Mouse (Mus musculus): ENCODE data around the gene Slco6c1. TPM values are rescaled to one million over a fixed set of nuclear protein-coding genes. Genes with fewer than 3 reads are reported as not detected.

The Slco6c1 gene
- not detected in 2 replicates for polyA plus RNA-seq (2015; fragmentation: Nextera tagmentation; extraction: Ambion mirVana)

DNA sequence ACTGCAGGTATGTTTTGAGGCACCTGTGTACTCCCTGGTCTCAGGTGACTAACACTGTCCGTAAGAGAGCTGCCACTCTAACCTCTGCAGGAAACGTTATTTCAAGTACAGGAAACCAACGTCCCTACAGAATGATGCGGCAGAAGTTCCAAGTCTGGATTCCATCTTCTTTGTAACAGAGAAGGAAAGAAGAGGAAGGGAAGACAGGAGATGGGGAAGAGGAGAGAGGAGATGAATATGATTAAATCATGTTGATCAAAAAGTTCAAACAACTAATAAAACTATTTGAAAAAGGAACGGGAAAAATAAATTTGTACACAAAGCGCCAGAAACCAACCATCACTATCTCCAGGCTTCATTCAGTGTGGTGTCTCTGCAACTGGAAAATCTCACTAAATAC is at the start of gene Slco6c1:
Slco6c1 (minus strand) TSS at position 101 of the 400 bp plus-strand sequence.
- TF ChIP-seq CTCF (IDR thresholded peaks at IDR 0.05) (no peak), EP300 (IDR thresholded peaks at IDR 0.05) (no peak)

DNA sequence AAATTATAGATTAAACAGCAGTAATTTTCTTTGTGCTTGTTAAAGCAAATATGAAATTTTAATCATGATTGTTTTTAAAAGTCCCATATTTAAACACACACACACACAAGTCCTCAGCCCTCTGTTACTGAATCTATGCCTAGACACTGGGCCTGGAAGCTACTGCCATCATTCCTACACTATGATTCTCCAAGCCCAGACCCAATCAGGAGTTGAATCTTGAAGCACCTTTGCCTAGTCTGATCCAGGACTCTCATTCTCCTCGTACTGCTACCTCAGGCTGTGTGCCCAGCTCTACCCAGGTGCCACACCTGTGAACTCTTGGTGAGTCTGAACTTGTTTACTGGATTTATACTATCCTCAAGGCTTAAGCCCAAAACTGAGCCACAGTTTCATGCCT is 89.1 kb downstream of the Slco6c1 start:
- H3K9ac ChIP-seq (replicated peaks; ENCODE audit: low read depth), result no peak overlapping the region
- ATAC-seq, result no peak
- 29% methylated on average over 1 of the region's 1 CpGs for WGBS

More for the DNA sequence above, at the start of gene Slco6c1:
- no peak within 1 kb of the TSS for H3K4me3 ChIP-seq (ENCODE audit: low read depth, low read length)
- no peak within 1 kb of the TSS for H3K27ac ChIP-seq (ENCODE audit: low read length)
- H3K9ac ChIP-seq (replicated peaks; ENCODE audit: low read depth), result no peak within 1 kb of the TSS
- no peaks in the 10 kb centered on the region for H3K27me3 ChIP-seq (replicated peaks; ENCODE audit: insufficient read depth, low read length)
- no peak for ATAC-seq
- H3K4me2 ChIP-seq (replicated peaks; ENCODE audit: low read depth, low read length), result no peak within 1 kb of the TSS
- DNase-seq (ENCODE audit: low spot score), result no peak
- H3K36me3 ChIP-seq (ENCODE audit: insufficient read depth, low read length), result no peaks in the 10 kb centered on the region
- no peaks in the 10 kb centered on the region for H3K9me3 ChIP-seq (ENCODE audit: low read length)
- WGBS, result 88% methylated on average over 6 of the region's 6 CpGs
- no peaks in the 10 kb centered on the region for H3K4me1 ChIP-seq (ENCODE audit: insufficient read depth, low read depth, low read length)

DNA sequence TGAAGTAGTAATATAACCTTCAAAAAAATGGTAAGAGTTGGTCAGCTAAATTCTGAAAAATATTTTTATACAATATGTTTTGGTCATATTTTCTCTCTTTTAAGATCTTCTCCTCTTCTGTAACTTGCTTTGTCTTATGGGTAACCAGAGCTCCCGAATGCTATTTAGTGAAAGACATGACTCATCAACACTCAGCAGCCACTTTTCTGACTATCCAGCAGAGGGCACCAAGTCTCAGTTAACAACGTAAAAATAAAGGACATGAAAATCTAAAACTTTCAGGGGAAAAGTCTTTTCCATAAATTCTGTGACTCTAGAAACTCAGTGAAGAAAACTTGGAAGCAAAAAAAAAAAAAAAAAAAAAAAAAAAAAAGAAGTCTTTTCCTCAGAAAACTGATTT is 89.6 kb downstream of the Slco6c1 start:
- H3K9ac ChIP-seq (replicated peaks; ENCODE audit: low read depth), result no peak overlapping the region
- no peaks in the 10 kb centered on the region for H3K27me3 ChIP-seq (replicated peaks; ENCODE audit: insufficient read depth, low read length)
- H3K27ac ChIP-seq (ENCODE audit: low read length), result no peak overlapping the region
- no peak for ATAC-seq
- TF ChIP-seq CTCF (IDR thresholded peaks at IDR 0.05) (peak; percentile 59), EP300 (IDR thresholded peaks at IDR 0.05) (no peak)
- 8% methylated on average over 2 of the region's 2 CpGs for WGBS
- H3K36me3 ChIP-seq (ENCODE audit: insufficient read depth, low read length), result no peaks in the 10 kb centered on the region
- no peaks in the 10 kb centered on the region for H3K4me1 ChIP-seq (ENCODE audit: insufficient read depth, low read depth, low read length)
- DNase-seq (ENCODE audit: low spot score), result peak; percentile 61
- no peak overlapping the region for H3K4me3 ChIP-seq (ENCODE audit: low read depth, low read length)
- no peak overlapping the region for H3K4me2 ChIP-seq (replicated peaks; ENCODE audit: low read depth, low read length)
- no peaks in the 10 kb centered on the region for H3K9me3 ChIP-seq (ENCODE audit: low read length)

More for the DNA sequence above, 89.1 kb downstream of the Slco6c1 start:
- Histone ChIP-seq H3K4me2 (replicated peaks; ENCODE audit: low read depth, low read length) (no peak overlapping the region), H3K36me3 (ENCODE audit: insufficient read depth, low read length) (no peaks in the 10 kb centered on the region), H3K4me3 (ENCODE audit: low read depth, low read length) (no peak overlapping the region), H3K4me1 (ENCODE audit: insufficient read depth, low read depth, low read length) (no peaks in the 10 kb centered on the region), H3K27me3 (replicated peaks; ENCODE audit: insufficient read depth, low read length) (no peaks in the 10 kb centered on the region), H3K27ac (ENCODE audit: low read length) (no peak overlapping the region), H3K9me3 (ENCODE audit: low read length) (no peaks in the 10 kb centered on the region)
- TF ChIP-seq CTCF (IDR thresholded peaks at IDR 0.05), result no peak
- TF ChIP-seq EP300 (IDR thresholded peaks at IDR 0.05), result no peak
- DNase-seq (ENCODE audit: low spot score), result no peak

DNA sequence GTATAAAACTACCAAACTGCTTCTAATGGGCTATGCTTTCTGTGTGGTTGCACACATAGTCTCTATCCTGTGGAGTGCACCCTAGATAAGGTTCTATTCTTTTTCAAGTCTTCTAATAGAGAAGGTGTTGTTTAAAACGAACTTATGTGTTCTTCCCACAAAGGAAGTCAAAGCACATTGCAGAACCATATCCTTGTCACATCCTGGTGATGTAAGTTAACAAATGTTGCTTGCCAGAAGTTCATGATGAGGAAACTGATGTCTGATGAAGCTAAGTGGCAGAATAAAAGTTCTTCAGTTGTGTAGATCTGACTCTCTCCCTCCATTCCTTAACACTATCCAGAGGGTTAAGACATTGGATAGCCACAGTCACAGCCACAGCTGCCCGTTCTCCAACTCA is 90.1 kb downstream of the Slco6c1 start:
- H3K36me3 ChIP-seq (ENCODE audit: insufficient read depth, low read length), result no peaks in the 10 kb centered on the region
- H3K27me3 ChIP-seq (replicated peaks; ENCODE audit: insufficient read depth, low read length), result no peaks in the 10 kb centered on the region
- ATAC-seq, result no peak
- DNase-seq (ENCODE audit: low spot score), result no peak
- H3K4me2 ChIP-seq (replicated peaks; ENCODE audit: low read depth, low read length), result no peak overlapping the region
- H3K4me1 ChIP-seq (ENCODE audit: insufficient read depth, low read depth, low read length), result no peaks in the 10 kb centered on the region
- TF ChIP-seq EP300 (IDR thresholded peaks at IDR 0.05), result no peak
- TF ChIP-seq CTCF (IDR thresholded peaks at IDR 0.05), result no peak
- H3K4me3 ChIP-seq (ENCODE audit: low read depth, low read length), result no peak overlapping the region
- no peak overlapping the region for H3K9ac ChIP-seq (replicated peaks; ENCODE audit: low read depth)
- H3K9me3 ChIP-seq (ENCODE audit: low read length), result no peaks in the 10 kb centered on the region
- H3K27ac ChIP-seq (ENCODE audit: low read length), result no peak overlapping the region
- WGBS, result 57% methylated on average over 2 of the region's 2 CpGs

DNA sequence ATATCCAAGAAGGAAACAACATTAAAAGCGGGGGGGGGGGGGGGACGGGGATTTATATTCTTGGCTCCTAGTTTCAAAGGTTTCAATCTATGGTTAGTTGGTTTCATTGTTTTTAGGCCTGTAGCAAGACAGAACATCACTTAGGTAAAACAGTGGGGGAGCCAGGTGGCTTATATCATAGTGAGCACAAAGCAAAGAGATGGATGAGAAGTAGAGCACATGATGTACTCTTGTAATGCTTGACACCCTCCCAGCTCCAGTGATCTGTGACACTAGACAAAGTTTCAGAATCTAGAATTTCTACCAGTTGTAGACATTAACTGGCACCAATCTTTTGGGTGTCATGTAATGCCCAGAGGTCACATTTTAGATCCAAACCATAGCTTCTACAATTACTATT is 106.7 kb downstream of the Slco6c1 start:
- DNase-seq (ENCODE audit: low spot score) (no peak), ATAC-seq (no peak)
- no peaks in the 10 kb centered on the region for H3K9me3 ChIP-seq (ENCODE audit: low read length)
- TF ChIP-seq EP300 (IDR thresholded peaks at IDR 0.05) (no peak), CTCF (IDR thresholded peaks at IDR 0.05) (no peak)
- no peaks in the 10 kb centered on the region for H3K36me3 ChIP-seq (ENCODE audit: insufficient read depth, low read length)
- H3K27me3 ChIP-seq (replicated peaks; ENCODE audit: insufficient read depth, low read length), result no peaks in the 10 kb centered on the region
- WGBS, result 75% methylated on average over 2 of the region's 2 CpGs
- H3K4me2 ChIP-seq (replicated peaks; ENCODE audit: low read depth, low read length), result no peak overlapping the region
- H3K9ac ChIP-seq (replicated peaks; ENCODE audit: low read depth), result no peak overlapping the region
- no peak overlapping the region for H3K27ac ChIP-seq (ENCODE audit: low read length)
- no peak overlapping the region for H3K4me3 ChIP-seq (ENCODE audit: low read depth, low read length)
- H3K4me1 ChIP-seq (ENCODE audit: insufficient read depth, low read depth, low read length), result no peaks in the 10 kb centered on the region

- Histone ChIP-seq H3K9me3 (ENCODE audit: low read length) (no peaks in the 10 kb centered on the region), H3K4me1 (ENCODE audit: insufficient read depth, low read depth, low read length) (no peaks in the 10 kb centered on the region), H3K36me3 (ENCODE audit: insufficient read depth, low read length) (no peaks in the 10 kb centered on the region), H3K4me2 (replicated peaks; ENCODE audit: low read depth, low read length) (no peak overlapping the region), H3K9ac (replicated peaks; ENCODE audit: low read depth) (no peak overlapping the region), H3K27ac (ENCODE audit: low read length) (no peak overlapping the region), H3K4me3 (ENCODE audit: low read depth, low read length) (no peak overlapping the region), H3K27me3 (replicated peaks; ENCODE audit: insufficient read depth, low read length) (no peaks in the 10 kb centered on the region)
- no peak for TF ChIP-seq CTCF (IDR thresholded peaks at IDR 0.05)
- no peak for TF ChIP-seq EP300 (IDR thresholded peaks at IDR 0.05)
- ATAC-seq, result no peak
- 39% methylated on average over 1 of the region's 1 CpGs for WGBS
- no peak for DNase-seq (ENCODE audit: low spot score)
Measured at GRCm38 (mm10) chr1:97019404-97019803, 108.7 kb downstream of the Slco6c1 start.

GRCm38 (mm10) chr1:97018978-97019377 is 109.1 kb downstream of the Slco6c1 start:
- Histone ChIP-seq H3K9me3 (ENCODE audit: low read length) (no peaks in the 10 kb centered on the region), H3K36me3 (ENCODE audit: insufficient read depth, low read length) (no peaks in the 10 kb centered on the region), H3K4me3 (ENCODE audit: low read depth, low read length) (no peak overlapping the region)

More at GRCm38 (mm10) chr1:97018978-97019377, 109.1 kb downstream of the Slco6c1 start:
- H3K9ac ChIP-seq (replicated peaks; ENCODE audit: low read depth), result no peak overlapping the region
- H3K4me1 ChIP-seq (ENCODE audit: insufficient read depth, low read depth, low read length), result no peaks in the 10 kb centered on the region
- DNase-seq (ENCODE audit: low spot score), result peak; percentile 63
- ATAC-seq, result no peak
- no peaks in the 10 kb centered on the region for H3K27me3 ChIP-seq (replicated peaks; ENCODE audit: insufficient read depth, low read length)
- TF ChIP-seq EP300 (IDR thresholded peaks at IDR 0.05) (no peak), CTCF (IDR thresholded peaks at IDR 0.05) (peak; percentile 63)
- H3K4me2 ChIP-seq (replicated peaks; ENCODE audit: low read depth, low read length), result no peak overlapping the region
- H3K27ac ChIP-seq (ENCODE audit: low read length), result no peak overlapping the region
